Mouse (Mus musculus) forebrain, embryonic 12.5 days (tissue): ENCODE measurements at regions not wholly inside any gene's neighbourhood (a gene's known extent, or its start where the extent isn't known, plus 50 kb on each side); places are given as distances from the start of the nearest gene placed in this dataset.
"Not testable (repeated sequence)": the region's sequence is repeated elsewhere in the genome, so short reads cannot be mapped to it uniquely, and the experiment has no call there.

Experiments used
- ATAC-seq: fragments of 200-750 bp; cut with Nextera tagmentation; 2 replicates; pipeline ENCODE4 v1.8.0; 2017; ENCODE audit warnings: moderate TSS enrichment; ENCODE audit not compliant: low FRiP score
- H3K27ac ChIP-seq: fragments of 300-500 bp; sonication (generic); 2 replicates; pipeline ENCODE4 v1.5.1; 2016; ENCODE audit warnings: mild to moderate bottlenecking
- H3K27me3 ChIP-seq: fragments of 300-500 bp; sonication (generic); 2 replicates; pipeline ENCODE4 v1.6.1; 2016; ENCODE audit warnings: mild to moderate bottlenecking
- H3K36me3 ChIP-seq: fragments of 300-500 bp; sonication (generic); replicated peaks from 2 replicates; pipeline ENCODE4 v1.6.1; 2016; ENCODE audit warnings: mild to moderate bottlenecking
- H3K4me1 ChIP-seq: fragments of 300-500 bp; sonication (generic); 2 replicates; pipeline ENCODE4 v1.6.1; 2016
- H3K4me2 ChIP-seq: fragments of 300-500 bp; sonication (generic); 2 replicates; pipeline ENCODE4 v1.6.1; 2016; ENCODE audit warnings: mild to moderate bottlenecking, moderate library complexity
- H3K4me3 ChIP-seq: fragments of 300-500 bp; sonication (generic); replicated peaks from 2 replicates; pipeline ENCODE4 v1.5.1; 2016; ENCODE audit warnings: mild to moderate bottlenecking
- H3K9ac ChIP-seq: fragments of 300-500 bp; sonication (generic); 2 replicates; pipeline ENCODE4 v1.6.1; 2016; ENCODE audit warnings: mild to moderate bottlenecking
- H3K9me3 ChIP-seq: fragments of 300-500 bp; sonication (generic); 2 replicates; pipeline ENCODE4 v1.6.1; 2016
- WGBS: fragments of 180-500 bp; shearing (Covaris S2); methylation state at CpG from one replicate; pipeline ENCODE4 v1.1.7; 2016; 5-methylcytosine and 5-hydroxymethylcytosine counted together

DNA sequence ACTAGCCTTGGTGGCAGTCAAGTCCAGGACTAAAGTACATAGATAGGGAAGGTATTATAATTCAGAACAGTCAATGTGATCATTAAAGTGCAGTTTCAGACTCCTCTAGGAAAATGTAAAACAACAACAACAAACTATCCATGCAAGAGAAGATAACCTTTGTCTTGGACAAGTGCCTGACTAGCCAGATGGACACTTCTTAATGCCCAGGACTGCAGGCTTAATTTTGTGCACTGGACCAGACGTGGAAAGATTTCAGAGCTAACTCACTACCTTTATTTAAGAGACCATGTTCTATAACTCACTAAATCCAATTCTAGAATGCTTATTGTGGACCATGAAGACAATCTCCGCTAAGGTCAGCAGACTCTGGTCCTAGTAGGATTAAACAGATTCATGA, 215.6 kb upstream of the Stxbp5 start:
- Histone ChIP-seq H3K9me3 (no peaks in the 10 kb centered on the region), H3K9ac (no peak overlapping the region), H3K4me2 (no peak overlapping the region), H3K36me3 (no peaks in the 10 kb centered on the region), H3K4me1 (no peaks in the 10 kb centered on the region), H3K27ac (no peak overlapping the region), H3K4me3 (no peak overlapping the region), H3K27me3 (no peaks in the 10 kb centered on the region)
- ATAC-seq = no peak
- 74% methylated on average over 2 of the region's 2 CpGs for WGBS

DNA sequence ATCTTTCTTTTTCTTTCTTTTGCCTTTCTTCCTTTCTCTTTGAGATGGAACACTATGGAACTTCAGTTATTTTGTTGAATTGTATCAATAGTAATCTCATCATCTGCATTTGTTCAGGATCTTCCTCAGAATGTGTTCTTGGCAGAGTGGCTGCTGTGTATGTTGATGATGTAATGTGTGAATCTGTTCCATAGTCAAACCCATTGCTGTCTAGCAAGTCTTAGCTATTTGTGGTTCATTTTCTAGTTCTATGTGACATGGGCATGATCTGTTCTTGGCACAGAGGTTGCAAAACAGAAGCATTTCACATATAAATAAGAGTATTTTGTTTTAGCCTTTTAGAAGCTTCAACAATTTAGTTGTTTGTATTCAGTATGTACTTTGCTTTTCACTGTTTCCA, 212.4 kb upstream of the Stxbp5 start:
- Histone ChIP-seq H3K4me3 (no peak overlapping the region), H3K9me3 (no peaks in the 10 kb centered on the region), H3K9ac (no peak overlapping the region), H3K4me2 (no peak overlapping the region), H3K4me1 (no peaks in the 10 kb centered on the region), H3K27ac (no peak overlapping the region), H3K36me3 (no peaks in the 10 kb centered on the region), H3K27me3 (no peaks in the 10 kb centered on the region)
- ATAC-seq = no peak

DNA sequence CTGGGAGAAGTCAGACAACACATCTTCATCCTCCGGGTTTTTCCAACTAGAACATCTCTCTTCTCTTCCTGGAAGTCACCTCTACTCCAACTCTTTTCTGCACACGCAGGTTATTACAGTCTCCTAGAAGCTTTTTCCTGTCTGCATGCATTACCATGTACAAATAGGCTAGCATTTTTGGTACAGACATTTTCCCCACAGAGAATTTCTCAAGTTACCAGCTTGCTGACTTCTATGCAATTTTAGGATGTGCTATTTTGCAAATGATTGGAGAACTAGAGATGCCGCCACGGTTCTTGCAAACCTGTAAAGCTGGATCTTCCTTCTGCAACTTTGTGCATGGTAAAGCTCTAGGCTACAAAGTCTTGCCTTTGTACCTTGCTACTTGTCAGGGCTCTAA, 210.2 kb upstream of the Stxbp5 start:
- no peak overlapping the region for H3K4me2 ChIP-seq
- no peaks in the 10 kb centered on the region for H3K4me1 ChIP-seq
- no peaks in the 10 kb centered on the region for H3K9me3 ChIP-seq
- no peak overlapping the region for H3K27ac ChIP-seq
- H3K4me3 ChIP-seq = no peak overlapping the region
- H3K9ac ChIP-seq = no peak overlapping the region
- H3K27me3 ChIP-seq = no peaks in the 10 kb centered on the region
- no peak for ATAC-seq
- no peaks in the 10 kb centered on the region for H3K36me3 ChIP-seq
- 89% methylated on average over 4 of the region's 4 CpGs for WGBS

DNA sequence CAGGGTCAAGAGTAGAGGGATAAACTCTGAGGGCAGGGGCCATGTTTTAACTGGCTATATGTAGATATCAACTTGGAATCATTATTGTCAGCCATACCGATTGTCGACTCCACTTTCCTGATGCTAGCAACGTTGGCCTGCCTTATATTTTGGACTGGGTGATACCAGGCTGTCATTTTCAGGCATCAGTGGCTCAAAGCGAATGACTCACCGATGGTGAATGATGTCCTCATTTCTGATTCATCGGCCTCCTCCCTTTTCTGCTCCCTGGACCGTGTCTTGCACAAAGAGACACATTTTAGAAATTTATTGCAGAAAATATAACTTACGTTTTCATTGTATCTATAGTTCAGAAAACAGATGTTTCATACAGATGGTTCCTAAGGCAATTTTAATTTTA, 209.0 kb upstream of the Stxbp5 start:
- no peaks in the 10 kb centered on the region for H3K4me1 ChIP-seq
- no peak overlapping the region for H3K9ac ChIP-seq
- H3K4me3 ChIP-seq = no peak overlapping the region
- 85% methylated on average over 8 of the region's 8 CpGs for WGBS
- no peaks in the 10 kb centered on the region for H3K9me3 ChIP-seq
- ATAC-seq = no peak
- no peaks in the 10 kb centered on the region for H3K27me3 ChIP-seq
- H3K4me2 ChIP-seq = no peak overlapping the region
- H3K36me3 ChIP-seq = no peaks in the 10 kb centered on the region
- no peak overlapping the region for H3K27ac ChIP-seq

DNA sequence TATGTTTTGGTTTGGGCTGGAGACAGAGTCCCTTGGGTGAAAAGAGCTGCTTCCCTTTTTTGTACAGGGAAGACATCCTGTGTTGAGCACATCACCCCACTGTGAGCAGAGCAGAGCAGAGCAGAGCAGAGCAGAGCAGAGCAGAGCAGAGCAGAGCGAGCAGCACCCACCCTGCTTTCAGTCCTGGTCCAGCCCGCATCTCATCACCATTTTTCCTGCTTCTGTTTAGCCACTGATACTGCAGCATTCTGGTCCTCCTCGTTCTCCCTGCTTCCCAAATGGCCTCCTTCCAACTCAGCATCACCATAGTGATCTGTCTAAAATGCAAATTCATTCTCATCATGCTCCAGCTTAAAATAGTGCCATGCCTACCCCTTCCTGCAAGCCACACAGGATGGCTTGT, 206.2 kb upstream of the Stxbp5 start:
- ATAC-seq = no peak
- WGBS = 65% methylated on average over 3 of the region's 3 CpGs
- H3K27ac ChIP-seq = no peak overlapping the region

DNA sequence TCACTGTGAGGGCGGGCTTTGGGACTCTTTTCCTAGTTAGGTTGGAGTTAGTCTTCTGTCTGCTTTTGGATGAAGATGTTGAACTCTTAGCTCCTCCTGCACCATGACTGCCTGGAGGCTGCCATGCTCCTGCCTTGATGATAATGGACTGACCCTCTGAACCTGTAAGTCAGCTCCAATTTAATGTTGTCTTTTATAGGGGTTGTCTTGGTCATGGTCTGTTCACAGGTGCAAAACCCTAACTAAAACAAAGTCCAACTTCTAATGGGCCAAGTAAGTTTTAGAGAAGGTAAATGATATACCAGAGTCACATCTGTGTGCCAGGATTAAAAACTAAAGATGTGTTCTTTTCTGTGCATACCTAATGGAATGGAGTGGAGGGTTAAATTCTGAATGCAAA, 205.8 kb upstream of the Stxbp5 start:
- Histone ChIP-seq H3K9me3 (no peaks in the 10 kb centered on the region), H3K4me1 (no peaks in the 10 kb centered on the region), H3K27me3 (no peaks in the 10 kb centered on the region), H3K27ac (no peak overlapping the region), H3K9ac (no peak overlapping the region), H3K4me2 (no peak overlapping the region), H3K36me3 (no peaks in the 10 kb centered on the region), H3K4me3 (no peak overlapping the region)
- no peak for ATAC-seq
- 71% methylated on average over 1 of the region's 1 CpGs for WGBS

More for the DNA sequence above, 206.2 kb upstream of the Stxbp5 start:
- Histone ChIP-seq H3K9ac (no peak overlapping the region), H3K4me1 (no peaks in the 10 kb centered on the region), H3K36me3 (no peaks in the 10 kb centered on the region), H3K4me3 (no peak overlapping the region), H3K9me3 (no peaks in the 10 kb centered on the region), H3K4me2 (no peak overlapping the region), H3K27me3 (no peaks in the 10 kb centered on the region)

DNA sequence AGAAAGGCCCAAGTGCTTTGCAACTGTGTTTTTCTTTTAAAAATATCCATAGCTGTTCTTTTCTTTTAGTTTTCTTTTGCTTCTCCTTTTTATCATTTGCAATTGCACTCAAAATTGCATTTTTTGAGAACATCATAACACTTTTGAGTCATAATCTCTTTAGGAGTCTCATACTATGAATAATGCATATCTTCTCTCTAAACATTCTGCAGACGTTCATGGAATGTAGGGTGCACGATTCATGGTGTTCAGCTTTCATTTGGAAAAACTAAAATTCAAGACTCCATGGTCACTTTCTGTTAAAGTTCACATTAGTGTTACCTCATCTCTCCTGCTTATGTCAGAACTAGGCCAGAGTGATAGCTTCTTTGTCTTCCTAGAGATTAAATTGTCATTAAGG, 200.8 kb upstream of the Stxbp5 start:
- H3K4me3 ChIP-seq = no peak overlapping the region
- no peak overlapping the region for H3K9ac ChIP-seq
- no peak overlapping the region for H3K27ac ChIP-seq
- no peak for ATAC-seq
- no peaks in the 10 kb centered on the region for H3K36me3 ChIP-seq
- no peak overlapping the region for H3K4me2 ChIP-seq
- no peaks in the 10 kb centered on the region for H3K27me3 ChIP-seq
- H3K4me1 ChIP-seq = no peaks in the 10 kb centered on the region
- H3K9me3 ChIP-seq = no peaks in the 10 kb centered on the region
- WGBS = 86% methylated on average over 2 of the region's 2 CpGs

DNA sequence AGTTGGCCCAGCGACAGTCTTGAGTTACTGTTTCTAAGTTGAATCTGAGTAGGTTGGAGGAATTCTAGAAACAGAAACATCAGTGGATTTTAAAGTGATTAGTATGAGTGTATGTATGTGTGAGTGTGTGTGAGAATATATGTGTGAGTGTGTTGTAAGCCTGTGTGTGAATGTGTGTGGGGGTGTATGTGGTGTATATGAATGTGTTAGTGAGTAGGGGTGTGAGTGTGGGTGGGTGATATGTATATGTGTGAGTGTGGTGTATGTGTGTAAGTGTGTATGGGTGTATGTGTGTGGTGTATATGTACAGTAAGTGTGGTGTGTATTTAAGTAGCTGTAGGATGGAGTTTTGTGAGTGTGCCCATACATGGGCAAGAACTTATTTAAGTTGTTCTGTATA, 197.6 kb upstream of the Stxbp5 start:
- Histone ChIP-seq H3K36me3 (no peaks in the 10 kb centered on the region), H3K4me2 (no peak overlapping the region), H3K27ac (no peak overlapping the region), H3K4me3 (no peak overlapping the region), H3K9me3 (no peaks in the 10 kb centered on the region), H3K9ac (no peak overlapping the region), H3K27me3 (no peaks in the 10 kb centered on the region), H3K4me1 (no peaks in the 10 kb centered on the region)
- 90% methylated on average over 1 of the region's 1 CpGs for WGBS
- no peak for ATAC-seq

DNA sequence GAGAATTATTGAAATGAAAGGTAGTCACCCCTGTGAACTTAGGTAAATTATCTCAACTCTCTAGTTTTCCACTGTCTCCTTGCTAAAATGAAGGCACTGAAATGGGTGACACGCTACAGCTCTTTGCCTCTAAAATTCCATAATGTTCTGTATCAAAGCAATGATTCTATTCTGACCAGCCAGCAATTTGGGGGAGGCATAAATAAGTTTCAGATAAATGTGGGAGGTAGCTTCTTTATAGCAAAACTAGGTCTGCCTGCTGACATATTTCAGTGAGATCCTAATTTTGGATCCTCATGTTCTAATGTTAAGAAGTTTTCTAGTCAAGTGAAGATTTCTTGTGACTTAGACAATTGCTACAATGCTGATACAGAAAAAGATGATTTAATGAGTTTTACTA, 193.2 kb upstream of the Stxbp5 start:
- H3K36me3 ChIP-seq = no peaks in the 10 kb centered on the region
- 71% methylated on average over 1 of the region's 1 CpGs for WGBS
- H3K27me3 ChIP-seq = no peaks in the 10 kb centered on the region
- H3K4me1 ChIP-seq = no peaks in the 10 kb centered on the region
- no peak overlapping the region for H3K27ac ChIP-seq
- no peak for ATAC-seq
- no peak overlapping the region for H3K9ac ChIP-seq
- no peak overlapping the region for H3K4me2 ChIP-seq
- no peak overlapping the region for H3K4me3 ChIP-seq
- H3K9me3 ChIP-seq = no peaks in the 10 kb centered on the region

DNA sequence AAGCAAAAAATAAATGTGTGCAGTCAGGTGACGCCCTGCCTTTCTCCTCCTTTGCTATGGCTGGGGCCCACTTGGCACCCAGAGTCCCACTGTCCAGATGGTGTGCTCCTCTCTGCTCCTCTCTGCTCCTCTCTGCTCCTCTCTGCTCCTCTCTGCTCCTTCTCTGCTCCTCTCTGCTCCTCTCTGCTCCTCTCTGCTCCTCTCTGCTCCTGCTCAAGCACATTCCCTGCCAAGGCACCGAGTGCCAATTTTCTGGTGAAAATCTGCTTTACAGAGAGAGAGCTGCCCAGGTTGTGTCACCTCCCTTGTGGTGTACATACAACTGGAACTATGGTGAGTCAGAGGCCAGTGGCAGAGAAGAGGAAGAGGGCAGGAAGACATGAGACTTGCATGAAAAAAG, 192.8 kb upstream of the Stxbp5 start:
- no peaks in the 10 kb centered on the region for H3K4me1 ChIP-seq
- no peaks in the 10 kb centered on the region for H3K9me3 ChIP-seq
- no peak for ATAC-seq
- H3K27me3 ChIP-seq = no peaks in the 10 kb centered on the region
- no peak overlapping the region for H3K27ac ChIP-seq
- H3K4me3 ChIP-seq = no peak overlapping the region
- no peak overlapping the region for H3K9ac ChIP-seq
- WGBS = 91% methylated on average over 2 of the region's 2 CpGs
- no peak overlapping the region for H3K4me2 ChIP-seq
- H3K36me3 ChIP-seq = no peaks in the 10 kb centered on the region

DNA sequence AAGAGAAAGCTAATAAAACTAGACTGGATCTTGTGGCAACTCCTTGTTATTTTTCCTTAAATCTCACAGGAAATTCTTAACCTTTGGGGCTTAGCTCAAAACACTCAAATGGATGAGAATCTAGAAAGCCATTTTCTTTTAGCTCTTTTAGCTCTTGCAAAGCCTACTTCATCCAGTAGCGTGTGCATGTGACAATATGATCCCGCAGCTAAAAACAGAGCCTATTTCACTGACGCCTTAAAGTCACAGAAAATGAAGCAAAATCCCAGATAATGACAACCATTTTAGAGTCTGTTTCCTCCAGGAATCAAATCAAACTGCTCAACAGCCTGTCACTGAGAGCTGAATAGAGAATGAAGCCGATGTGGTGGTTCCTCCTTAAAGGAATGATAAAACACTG, 185.1 kb upstream of the Stxbp5 start:
- ATAC-seq = no peak
- Histone ChIP-seq H3K9ac (no peak overlapping the region), H3K4me1 (no peaks in the 10 kb centered on the region), H3K4me3 (no peak overlapping the region), H3K27me3 (no peaks in the 10 kb centered on the region), H3K4me2 (no peak overlapping the region), H3K36me3 (no peaks in the 10 kb centered on the region), H3K9me3 (no peaks in the 10 kb centered on the region), H3K27ac (no peak overlapping the region)
- 82% methylated on average over 4 of the region's 4 CpGs for WGBS

DNA sequence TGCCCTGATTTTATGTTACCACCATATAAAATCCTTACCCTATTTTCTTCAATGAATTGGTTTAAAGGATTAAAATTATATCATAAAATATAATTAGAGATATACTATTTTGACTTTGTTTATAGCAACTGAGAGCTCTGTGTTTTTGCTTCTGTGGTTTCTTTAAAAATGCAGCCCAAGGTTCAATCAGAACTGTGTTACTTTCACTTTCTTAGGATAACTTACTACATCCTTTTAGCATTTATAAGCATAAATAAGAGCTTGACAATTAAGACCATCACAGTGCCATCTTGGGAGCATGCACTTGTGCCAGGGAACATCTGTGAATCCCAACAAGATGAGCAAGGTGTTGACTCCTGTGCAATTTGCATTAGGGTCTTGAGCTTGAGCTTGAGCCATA, 169.3 kb upstream of the Stxbp5 start:
- no peaks in the 10 kb centered on the region for H3K36me3 ChIP-seq
- ATAC-seq = no peak
- H3K9ac ChIP-seq = no peak overlapping the region

DNA sequence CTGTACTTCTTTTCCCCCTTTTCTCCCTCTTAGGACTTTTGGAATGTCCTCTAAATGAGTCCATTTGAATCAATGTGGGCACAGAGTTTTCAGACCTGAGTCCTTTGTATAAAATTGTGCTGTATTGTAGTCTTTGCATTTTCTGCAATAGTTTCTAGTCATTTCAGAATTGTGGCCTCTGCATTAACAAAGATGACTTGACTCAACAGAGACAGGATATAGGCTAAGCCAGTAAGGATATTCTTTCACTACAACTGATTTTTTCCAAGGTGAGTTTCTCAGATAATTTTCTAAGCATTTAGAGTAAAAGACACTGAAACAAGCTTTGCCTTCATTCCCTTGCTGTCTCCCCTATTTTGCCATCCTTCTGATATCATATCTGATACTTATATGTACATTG, 168.8 kb upstream of the Stxbp5 start:
- H3K36me3 ChIP-seq, H3K4me3 ChIP-seq, H3K9me3 ChIP-seq, H3K27ac ChIP-seq, ATAC-seq, H3K4me2 ChIP-seq, H3K4me1 ChIP-seq, H3K9ac ChIP-seq, H3K27me3 ChIP-seq: not testable (repeated sequence)

More for the DNA sequence above, 169.3 kb upstream of the Stxbp5 start:
- no peaks in the 10 kb centered on the region for H3K4me1 ChIP-seq
- H3K4me2 ChIP-seq = no peak overlapping the region
- H3K27me3 ChIP-seq = no peaks in the 10 kb centered on the region
- no peak overlapping the region for H3K27ac ChIP-seq
- no peak overlapping the region for H3K4me3 ChIP-seq
- no peaks in the 10 kb centered on the region for H3K9me3 ChIP-seq

DNA sequence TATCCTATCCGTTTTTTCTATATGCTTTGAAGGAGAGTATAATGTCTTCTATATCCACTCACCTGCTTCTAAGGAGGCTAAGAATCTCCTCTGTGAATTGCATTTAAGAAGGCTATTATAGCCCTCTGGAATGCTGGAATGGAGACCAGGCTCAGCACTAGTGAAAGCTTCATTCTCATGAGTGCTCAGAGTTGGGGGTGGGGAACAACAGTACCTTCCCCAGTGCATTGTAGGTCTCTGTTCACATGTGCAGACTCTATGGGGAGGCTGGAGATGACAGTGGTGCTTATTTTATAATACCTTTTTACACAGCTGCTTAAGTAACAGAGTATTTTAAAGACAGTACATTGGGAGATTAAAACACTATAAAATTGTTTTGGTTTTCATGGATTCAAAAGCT, 145.9 kb upstream of the Stxbp5 start:
- no peak for ATAC-seq
- Histone ChIP-seq H3K4me1 (no peaks in the 10 kb centered on the region), H3K36me3 (no peaks in the 10 kb centered on the region)

More for the DNA sequence above, 145.9 kb upstream of the Stxbp5 start:
- H3K4me2 ChIP-seq = no peak overlapping the region
- no peak overlapping the region for H3K4me3 ChIP-seq
- H3K9ac ChIP-seq = no peak overlapping the region
- no peaks in the 10 kb centered on the region for H3K9me3 ChIP-seq
- no peak overlapping the region for H3K27ac ChIP-seq
- H3K27me3 ChIP-seq = no peaks in the 10 kb centered on the region
- WGBS = 69% methylated on average over 1 of the region's 1 CpGs
